Mouse (Mus musculus) hindbrain, embryonic 11.5 days (tissue): ENCODE measurements at regions not wholly inside any gene's neighbourhood (a gene's known extent, or its start where the extent isn't known, plus 50 kb on each side); places are given as distances from the start of the nearest gene placed in this dataset.

Source experiments
- ATAC-seq: fragments of 200-750 bp; cut with Nextera tagmentation; 2 replicates; pipeline ENCODE4 v1.8.0; 2017; ENCODE audit warnings: mild to moderate bottlenecking, moderate TSS enrichment, moderate library complexity; ENCODE audit not compliant: low FRiP score
- DNase-seq: peaks from one replicate; pipeline ENCODE4 v3.0.0-alpha.2; 2015; ENCODE audit warnings: low spot score
- H3K27ac ChIP-seq: fragments of 300-500 bp; sonication (generic); 2 replicates; pipeline ENCODE4 v1.5.1; 2014; ENCODE audit warnings: mild to moderate bottlenecking, low read depth, low read length
- H3K27me3 ChIP-seq: fragments of 300-500 bp; sonication (generic); 2 replicates; pipeline ENCODE4 v1.6.1; 2014; ENCODE audit warnings: mild to moderate bottlenecking, low read length, moderate library complexity, mixed read lengths; ENCODE audit not compliant: control insufficient read depth, insufficient read depth
- H3K36me3 ChIP-seq: fragments of 300-500 bp; sonication (generic); 2 replicates; pipeline ENCODE4 v1.6.1; 2014; ENCODE audit warnings: mild to moderate bottlenecking, low read length, moderate library complexity, mixed read lengths; ENCODE audit not compliant: control insufficient read depth, insufficient read depth
- H3K4me1 ChIP-seq: fragments of 300-500 bp; sonication (generic); replicated peaks from 2 replicates; pipeline ENCODE4 v1.6.1; 2014; ENCODE audit warnings: low read length, mixed read lengths; ENCODE audit not compliant: control insufficient read depth, insufficient read depth
- H3K4me2 ChIP-seq: fragments of 300-500 bp; sonication (generic); replicated peaks from 2 replicates; pipeline ENCODE4 v1.6.1; 2014; ENCODE audit warnings: mild to moderate bottlenecking, low read depth, low read length
- H3K4me3 ChIP-seq: fragments of 300-500 bp; sonication (generic); 2 replicates; pipeline ENCODE4 v1.5.1; 2014; ENCODE audit warnings: low read depth, low read length
- H3K9ac ChIP-seq: fragments of 300-500 bp; sonication (generic); 2 replicates; pipeline ENCODE4 v1.6.1; 2014; ENCODE audit warnings: low read depth, low read length
- H3K9me3 ChIP-seq: fragments of 300-500 bp; sonication (generic); 2 replicates; pipeline ENCODE4 v1.6.1; 2016; ENCODE audit warnings: low read length; ENCODE audit not compliant: control insufficient read depth
- WGBS: fragments of 180-500 bp; shearing (Covaris S2); extraction: QIAGEN DNeasy Blood & Tissue Kit; methylation state at CpG from one replicate; pipeline ENCODE4 v1.1.7; 2014; 5-methylcytosine and 5-hydroxymethylcytosine counted together

DNA sequence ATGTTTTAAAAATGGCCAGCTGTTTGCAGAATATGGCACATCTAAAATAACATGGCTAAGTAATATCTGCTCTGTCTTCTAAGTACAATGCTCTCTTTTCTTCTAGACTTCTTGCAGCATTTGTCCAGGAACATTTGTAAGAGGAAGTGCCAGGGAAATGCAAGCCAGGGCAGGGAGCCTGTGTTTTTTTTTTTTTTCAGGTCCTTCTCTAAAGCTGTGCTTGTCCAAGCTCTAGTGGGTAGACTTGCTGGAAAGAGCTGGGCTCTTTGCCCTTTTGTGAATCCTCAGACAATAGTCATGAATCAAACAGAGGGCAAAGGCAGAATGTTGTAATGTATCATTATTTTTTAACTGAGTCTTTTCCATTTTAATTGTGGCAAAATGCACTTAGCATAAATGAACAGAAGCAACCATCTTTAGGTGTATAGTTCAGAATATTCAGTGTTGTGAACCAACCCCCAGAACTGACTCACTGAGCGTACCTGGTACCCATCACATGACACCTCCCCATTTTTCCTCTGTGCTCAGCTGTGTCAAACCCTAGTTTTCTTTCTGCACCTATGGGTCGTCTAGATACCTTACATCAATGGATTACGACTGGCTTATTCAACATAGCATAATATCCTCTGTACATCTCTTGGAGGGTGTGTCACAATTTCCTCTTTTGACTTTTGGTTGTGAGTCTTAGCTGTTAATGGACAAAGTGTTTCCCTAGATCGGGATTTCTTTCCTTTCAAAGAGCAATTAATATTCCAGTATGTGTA, 160.5 kb upstream of the 4933402D24Rik start:
- Histone ChIP-seq H3K27ac (no peak overlapping the region), H3K9ac (no peak overlapping the region), H3K9me3 (no peaks in the 10 kb centered on the region), H3K4me2 (no peak overlapping the region), H3K4me3 (no peak overlapping the region), H3K27me3 (peaks cover 11% of the 10 kb centered on the region; the same call in 1 of the 2 replicates), H3K36me3 (no peaks in the 10 kb centered on the region), H3K4me1 (no peaks in the 10 kb centered on the region)
- WGBS = 88% methylated on average over 4 of the region's 4 CpGs
- DNase-seq = no peak
- no peak for ATAC-seq

DNA sequence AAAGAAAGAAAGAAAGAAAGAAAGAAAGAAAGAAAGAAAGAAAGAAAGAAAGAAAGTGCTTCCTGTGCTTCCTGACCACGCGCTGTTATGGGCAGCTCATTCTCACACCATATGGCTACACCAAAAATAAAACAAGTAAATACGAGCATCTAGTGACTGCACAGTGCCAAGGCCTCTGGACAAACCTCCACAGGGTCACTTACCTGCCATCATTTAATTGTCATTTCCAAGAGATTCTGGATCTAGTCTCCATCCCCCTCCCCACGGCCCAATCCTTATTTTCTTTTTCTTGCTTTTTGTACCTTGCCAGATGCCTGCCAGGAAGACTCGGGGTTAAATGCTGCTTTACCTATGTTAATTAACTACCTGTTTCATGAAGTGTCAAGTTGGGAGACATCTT, 159.8 kb upstream of the 4933402D24Rik start:
- Histone ChIP-seq H3K27me3 (peaks cover 7% of the 10 kb centered on the region; the same call in 1 of the 2 replicates), H3K9me3 (no peaks in the 10 kb centered on the region), H3K9ac (no peak overlapping the region), H3K4me3 (no peak overlapping the region), H3K36me3 (no peaks in the 10 kb centered on the region), H3K4me1 (no peaks in the 10 kb centered on the region), H3K27ac (no peak overlapping the region), H3K4me2 (no peak overlapping the region)
- ATAC-seq (no peak), DNase-seq (no peak)
- WGBS = 89% methylated on average over 5 of the region's 5 CpGs

DNA sequence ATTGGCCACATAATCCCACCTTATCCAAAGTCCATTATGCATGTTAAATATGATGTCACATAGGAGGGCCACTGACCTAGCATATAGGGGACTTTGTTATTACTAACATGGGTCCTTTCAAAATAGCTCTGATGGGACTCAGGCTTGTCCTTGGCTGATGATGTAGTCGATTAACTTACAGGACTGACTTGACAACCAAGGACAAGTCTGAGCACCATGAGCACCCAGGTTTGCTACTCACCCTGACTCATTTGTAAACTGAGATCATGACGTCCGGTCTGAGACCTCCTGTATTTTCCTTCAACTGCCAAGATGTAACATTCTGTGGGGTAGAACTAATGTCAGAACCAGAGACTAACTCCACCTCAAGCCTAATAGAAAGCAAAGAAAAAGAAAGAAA, 159.3 kb upstream of the 4933402D24Rik start:
- no peak for DNase-seq
- 88% methylated on average over 3 of the region's 3 CpGs for WGBS

DNA sequence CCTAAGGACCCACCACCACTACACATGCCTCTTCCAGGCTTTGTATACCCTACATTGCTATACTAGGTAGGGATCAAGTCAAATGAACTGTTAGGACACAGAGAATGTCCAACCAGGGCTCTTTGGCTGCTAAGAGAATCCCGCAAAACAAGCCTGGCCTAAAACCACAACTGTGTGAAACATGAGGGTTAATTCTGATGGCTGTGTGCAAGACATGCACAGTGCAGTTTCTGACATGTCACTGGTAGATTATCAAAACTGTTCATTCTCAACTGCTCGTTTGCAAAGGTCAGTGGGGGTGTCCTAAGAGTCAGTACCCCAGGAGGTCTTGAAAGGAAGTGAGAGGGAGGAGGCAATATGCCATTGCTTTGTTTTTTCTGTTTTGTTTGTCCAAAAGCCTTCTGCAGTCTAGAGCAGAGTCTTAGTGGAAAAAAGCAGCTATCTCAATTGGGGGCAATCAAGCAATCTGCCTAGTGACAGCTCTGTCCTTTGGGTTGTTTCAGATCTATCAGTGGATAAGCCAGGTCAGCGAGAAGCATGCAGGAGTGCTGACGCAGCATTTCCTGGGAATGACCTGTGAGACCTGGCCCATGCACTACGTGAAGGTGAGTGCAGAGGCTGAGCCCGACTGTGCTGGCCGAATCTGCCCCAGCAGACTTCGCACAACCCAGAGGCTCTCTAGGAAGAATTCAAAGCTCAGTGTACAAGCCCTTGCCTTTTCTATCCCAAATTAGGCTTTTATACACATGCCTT, 151.3 kb upstream of the 4933402D24Rik start:
- no peak overlapping the region for H3K9ac ChIP-seq
- 59% methylated on average over 8 of the region's 8 CpGs for WGBS
- no peak overlapping the region for H3K4me2 ChIP-seq
- no peaks in the 10 kb centered on the region for H3K36me3 ChIP-seq
- no peaks in the 10 kb centered on the region for H3K4me1 ChIP-seq
- no peaks in the 10 kb centered on the region for H3K27me3 ChIP-seq
- no peak overlapping the region for H3K4me3 ChIP-seq
- ATAC-seq (no peak), DNase-seq (no peak)
- H3K27ac ChIP-seq = no peak overlapping the region
- no peaks in the 10 kb centered on the region for H3K9me3 ChIP-seq

More for the DNA sequence above, 159.3 kb upstream of the 4933402D24Rik start:
- Histone ChIP-seq H3K27me3 (peaks cover 5% of the 10 kb centered on the region; the same call in 1 of the 2 replicates), H3K27ac (no peak overlapping the region), H3K9ac (no peak overlapping the region), H3K4me1 (no peaks in the 10 kb centered on the region), H3K36me3 (no peaks in the 10 kb centered on the region), H3K4me3 (no peak overlapping the region), H3K4me2 (no peak overlapping the region), H3K9me3 (no peaks in the 10 kb centered on the region)
- ATAC-seq = no peak

DNA sequence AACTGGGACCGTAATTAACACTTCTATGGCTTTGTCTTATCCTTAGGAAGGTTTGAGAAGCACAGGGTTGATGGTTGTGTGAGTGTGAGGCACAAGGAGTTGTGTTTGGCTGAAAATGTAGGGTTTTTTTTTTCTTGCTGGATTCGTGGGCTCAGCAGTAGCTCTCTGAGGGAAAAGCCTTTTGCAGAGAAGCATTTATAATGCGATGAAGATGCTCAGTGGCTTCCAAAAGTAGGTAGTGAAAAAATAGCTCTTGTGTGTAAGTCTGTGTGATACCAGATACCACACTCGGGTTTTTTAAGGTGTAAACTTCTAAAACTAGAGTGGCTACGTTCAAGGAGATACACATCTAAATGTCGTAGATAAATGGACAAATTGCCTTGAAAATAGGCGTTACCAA, 149.1 kb upstream of the 4933402D24Rik start:
- no peaks in the 10 kb centered on the region for H3K9me3 ChIP-seq
- DNase-seq = no peak

DNA sequence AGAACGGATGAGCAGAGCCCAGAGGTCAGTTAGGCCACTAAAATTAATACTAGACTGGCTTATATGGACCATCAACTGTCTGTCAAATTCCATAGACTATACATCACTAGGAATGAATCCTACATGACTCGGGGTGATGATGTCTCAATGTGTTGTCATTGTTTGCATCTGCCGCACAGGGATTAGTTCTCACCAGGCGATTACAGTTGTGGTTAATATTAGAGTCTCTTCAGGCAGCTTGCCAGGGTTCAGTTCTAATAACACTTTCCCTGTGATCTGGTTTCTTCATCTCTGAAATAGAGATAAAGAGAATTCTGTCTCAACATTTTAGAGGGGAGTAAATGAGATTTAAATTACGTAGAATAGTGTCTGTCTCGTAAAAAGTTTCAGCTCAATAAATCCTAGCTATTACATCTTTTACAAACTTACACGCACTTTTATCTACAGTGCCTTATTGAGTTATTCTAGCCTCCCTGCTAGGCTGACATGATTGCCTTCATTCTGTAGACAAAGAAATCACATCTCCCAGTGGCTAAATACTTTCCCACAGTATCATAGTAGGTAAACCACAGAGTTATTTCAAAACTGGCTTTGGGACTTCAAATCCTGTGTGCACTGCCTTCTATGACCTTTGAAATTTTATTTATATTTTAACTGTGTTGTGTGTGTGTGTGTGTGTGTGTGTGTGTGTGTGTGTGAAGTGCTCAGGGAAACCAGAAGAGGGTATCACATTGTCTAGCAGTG, 148.0 kb upstream of the 4933402D24Rik start:
- no peaks in the 10 kb centered on the region for H3K36me3 ChIP-seq
- H3K4me2 ChIP-seq = no peak overlapping the region
- ATAC-seq = no peak
- H3K27ac ChIP-seq = no peak overlapping the region
- H3K9ac ChIP-seq = no peak overlapping the region
- no peaks in the 10 kb centered on the region for H3K27me3 ChIP-seq
- no peaks in the 10 kb centered on the region for H3K4me1 ChIP-seq
- DNase-seq = no peak
- no peaks in the 10 kb centered on the region for H3K9me3 ChIP-seq
- no peak overlapping the region for H3K4me3 ChIP-seq
- WGBS = 91% methylated on average over 7 of the region's 7 CpGs

More for the DNA sequence above, 149.1 kb upstream of the 4933402D24Rik start:
- Histone ChIP-seq H3K27me3 (no peaks in the 10 kb centered on the region), H3K27ac (no peak overlapping the region), H3K9ac (no peak overlapping the region), H3K4me1 (no peaks in the 10 kb centered on the region), H3K36me3 (no peaks in the 10 kb centered on the region), H3K4me2 (no peak overlapping the region), H3K4me3 (no peak overlapping the region)
- WGBS = 78% methylated on average over 7 of the region's 7 CpGs
- no peak for ATAC-seq

DNA sequence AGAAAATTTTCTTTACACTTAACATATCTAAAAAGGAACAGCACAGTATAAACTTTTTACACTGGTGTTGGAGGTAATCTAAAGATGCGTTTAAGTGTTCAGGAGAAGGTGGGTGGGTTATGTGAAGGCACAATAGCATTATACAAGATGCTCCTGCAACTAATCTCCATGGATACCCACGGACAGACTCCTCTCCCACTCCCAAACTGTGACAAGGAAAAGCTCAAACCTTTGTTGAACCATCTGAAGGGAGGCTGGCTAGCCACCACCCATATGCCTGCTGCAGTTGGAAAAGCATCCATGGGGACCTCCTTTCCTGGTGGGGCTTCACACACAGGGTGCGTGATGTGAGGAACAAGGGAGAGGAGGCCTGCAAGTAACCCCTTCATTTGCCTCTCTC, 141.7 kb upstream of the 4933402D24Rik start:
- Histone ChIP-seq H3K27me3 (no peaks in the 10 kb centered on the region), H3K9ac (no peak overlapping the region), H3K4me3 (no peak overlapping the region), H3K4me1 (no peaks in the 10 kb centered on the region), H3K9me3 (no peaks in the 10 kb centered on the region), H3K4me2 (no peak overlapping the region), H3K36me3 (no peaks in the 10 kb centered on the region), H3K27ac (no peak overlapping the region)
- DNase-seq (no peak), ATAC-seq (no peak)
- WGBS = 78% methylated on average over 3 of the region's 3 CpGs

DNA sequence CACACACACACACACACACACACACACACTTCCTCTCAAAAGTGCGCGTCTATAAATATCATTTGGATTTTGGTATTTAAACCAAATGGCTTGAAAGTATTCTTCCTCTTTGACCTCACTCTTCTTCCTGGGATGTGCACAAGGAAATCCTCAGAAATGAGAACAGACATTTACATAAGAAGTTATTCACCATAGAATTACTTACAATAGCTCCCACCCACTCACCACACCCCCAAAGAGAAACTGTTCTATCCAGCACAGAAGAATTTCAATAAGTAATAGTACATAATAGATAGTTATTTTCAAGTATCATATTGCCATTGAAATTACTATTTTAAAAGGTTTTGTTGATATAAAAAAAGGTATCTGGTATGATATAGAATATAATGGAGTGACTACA, 140.1 kb upstream of the 4933402D24Rik start:
- ATAC-seq = no peak
- 92% methylated on average over 2 of the region's 2 CpGs for WGBS
- H3K4me3 ChIP-seq = no peak overlapping the region

More for the DNA sequence above, 140.1 kb upstream of the 4933402D24Rik start:
- no peak overlapping the region for H3K4me2 ChIP-seq
- no peak overlapping the region for H3K9ac ChIP-seq
- no peaks in the 10 kb centered on the region for H3K27me3 ChIP-seq
- H3K4me1 ChIP-seq = no peaks in the 10 kb centered on the region
- H3K36me3 ChIP-seq = no peaks in the 10 kb centered on the region
- no peak for DNase-seq
- H3K27ac ChIP-seq = no peak overlapping the region
- H3K9me3 ChIP-seq = no peaks in the 10 kb centered on the region
